Mouse (Mus musculus) bone marrow macrophage, adult 2 months (primary cell): ENCODE measurements at regions not wholly inside any gene's neighbourhood (a gene's known extent, or its start where the extent isn't known, plus 50 kb on each side); places are given as distances from the start of the nearest gene placed in this dataset.

Source experiments
- CTCF ChIP-seq: IDR thresholded peaks from 2 replicates; pipeline ENCODE4 v1.5.1; 2012; ENCODE audit warnings: low read depth, mild to moderate bottlenecking, low read length, moderate library complexity
- POLR2A ChIP-seq: IDR thresholded peaks from 2 replicates; pipeline ENCODE4 v1.6.1; 2012; ENCODE audit warnings: mild to moderate bottlenecking, low read depth, low read length, borderline replicate concordance

DNA sequence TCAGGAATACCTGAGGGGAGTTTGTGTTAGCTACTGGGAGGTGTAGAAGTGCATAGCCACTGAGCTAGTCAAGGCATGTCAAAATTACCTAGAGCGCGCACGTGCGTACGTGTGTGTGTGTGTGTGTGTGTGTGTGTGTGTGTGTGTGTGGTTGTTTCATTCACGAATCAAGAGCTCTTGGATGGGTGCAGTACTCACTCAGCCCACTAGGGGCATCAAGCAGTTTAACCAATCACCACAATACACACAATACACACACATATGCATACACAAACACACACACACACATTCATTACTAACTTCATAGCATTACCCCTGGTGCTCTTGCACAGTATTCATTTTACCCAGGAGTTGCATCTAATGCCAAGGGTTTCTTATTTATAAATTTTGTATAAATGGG is 643.6 kb upstream of the Lrrc4c start:
- TF ChIP-seq CTCF (no peak), POLR2A (no peak)
